Mouse (Mus musculus) layer of hippocampus, adult 11-12 months (tissue): ENCODE results near the gene Gtf3c4.

Source experiments
- DNase-seq: peaks from one replicate; pipeline ENCODE4 v3.0.0; 2022; ENCODE audit warnings: low spot score

The Gtf3c4 gene

DNA sequence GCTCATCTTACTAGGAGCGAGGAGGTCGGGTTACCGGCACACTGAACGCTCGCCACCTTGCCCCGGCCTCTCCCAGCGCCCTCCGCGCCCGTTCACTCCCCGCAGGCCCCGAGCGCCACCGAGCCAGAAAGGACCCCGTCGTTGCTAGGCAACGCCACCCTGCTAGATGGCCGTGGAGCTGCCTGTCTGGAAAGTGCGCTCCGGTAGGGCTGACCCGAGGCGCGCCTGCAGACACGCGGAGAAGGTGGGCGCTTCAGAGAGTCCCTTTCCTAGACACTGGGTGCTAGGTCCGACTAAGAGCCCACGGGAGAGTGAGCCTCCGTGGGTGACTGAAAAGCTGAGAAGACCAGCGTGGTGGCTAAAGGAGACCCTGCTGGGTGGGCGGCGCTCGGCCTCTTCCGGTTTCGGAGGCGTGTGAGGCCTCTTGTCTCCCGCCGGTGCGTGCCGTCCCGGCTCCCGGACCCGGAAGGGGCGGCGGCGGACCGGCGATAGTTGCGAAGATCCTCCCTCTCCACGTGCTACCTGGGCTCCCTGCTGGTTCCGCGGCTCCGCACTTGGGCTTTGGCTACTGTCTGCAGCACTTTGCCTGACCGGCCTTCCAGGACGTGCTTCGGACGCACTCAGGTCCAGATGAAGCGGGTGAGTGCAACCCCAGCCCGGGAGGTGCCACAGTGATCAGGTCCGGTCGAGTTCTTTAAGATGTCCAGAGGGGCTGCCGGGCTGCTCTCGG is at the start of gene Gtf3c4, which contains the start of gene Ddx31:
Gene Gtf3c4 (minus strand): TSS at position 139 of the 730 bp plus-strand sequence.
Gene Ddx31 (plus strand): TSS at position 185 of the 730 bp plus-strand sequence.
- DNase-seq = peak; percentile 95

DNA sequence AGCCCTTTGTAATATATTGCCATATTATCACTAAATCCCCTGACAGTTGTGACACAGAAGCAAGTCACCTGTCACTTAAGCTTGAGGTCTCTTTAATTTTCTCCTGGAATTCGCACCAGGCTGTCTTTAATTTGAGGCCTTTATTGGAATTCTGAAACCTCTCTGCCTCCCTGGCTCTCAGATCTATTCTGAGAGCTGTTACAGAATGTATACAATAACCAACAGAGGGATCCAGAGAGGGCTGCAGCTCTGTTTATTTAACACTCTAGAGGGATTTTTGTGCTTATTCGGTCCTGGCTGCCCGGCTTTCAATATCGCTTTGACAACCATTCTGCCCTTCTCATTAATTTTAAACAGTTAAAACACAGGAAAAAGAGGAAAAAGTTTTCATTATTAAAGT is 44.8 kb upstream of the Gtf3c4 start:
- no peak for DNase-seq

DNA sequence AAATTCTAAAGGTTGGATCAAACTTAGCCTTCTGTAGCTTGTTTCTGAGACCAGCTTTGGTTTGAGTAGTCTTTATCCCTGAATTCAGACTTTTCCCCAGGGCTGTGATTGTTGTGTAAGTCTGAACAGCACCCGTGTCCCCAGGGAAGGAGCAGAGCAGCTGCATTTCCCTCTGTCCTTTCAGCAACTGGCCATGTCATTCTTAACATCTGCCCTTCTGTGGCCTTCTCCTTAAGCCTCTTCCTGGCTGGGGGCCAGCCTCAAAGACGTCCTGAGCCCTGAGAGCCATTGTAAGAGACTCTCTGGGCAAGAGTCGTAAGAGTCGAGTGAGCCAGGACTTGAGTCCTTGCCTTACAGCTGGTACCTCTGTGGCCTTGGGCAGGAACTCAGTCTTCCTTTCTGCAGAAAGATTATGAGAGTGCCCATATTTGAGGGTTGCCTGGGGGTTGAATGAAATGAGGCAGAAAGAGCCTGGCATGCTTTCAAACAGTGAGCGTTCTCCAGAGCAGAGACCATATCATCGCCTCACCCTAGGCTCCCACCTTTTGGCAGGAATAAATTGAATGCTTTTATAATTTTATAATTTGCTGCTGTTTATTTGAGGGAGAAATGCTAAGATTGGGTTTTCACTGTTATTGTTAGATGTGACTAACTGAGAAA is 42.8 kb upstream of the Gtf3c4 start:
- no peak for DNase-seq

DNA sequence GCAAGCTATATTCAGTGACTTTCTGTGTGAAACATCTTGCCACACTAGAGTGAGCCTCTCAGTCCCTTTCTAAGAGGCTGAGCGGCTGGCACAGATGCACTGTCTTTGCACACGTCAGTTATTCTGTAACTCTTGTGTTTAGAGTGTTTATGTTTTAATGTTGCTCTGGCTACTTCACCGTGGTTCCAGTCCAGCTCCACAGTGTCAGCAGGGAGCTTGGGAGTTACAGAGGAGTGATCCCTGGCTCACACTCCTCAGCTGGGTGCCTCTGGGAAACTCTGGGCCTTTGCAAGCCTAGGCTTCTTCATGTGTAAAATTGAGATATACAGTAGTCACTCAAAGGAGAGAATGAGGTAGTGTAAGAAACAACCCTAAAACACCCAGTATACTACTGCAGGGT is 41.9 kb upstream of the Gtf3c4 start:
- DNase-seq = no peak

DNA sequence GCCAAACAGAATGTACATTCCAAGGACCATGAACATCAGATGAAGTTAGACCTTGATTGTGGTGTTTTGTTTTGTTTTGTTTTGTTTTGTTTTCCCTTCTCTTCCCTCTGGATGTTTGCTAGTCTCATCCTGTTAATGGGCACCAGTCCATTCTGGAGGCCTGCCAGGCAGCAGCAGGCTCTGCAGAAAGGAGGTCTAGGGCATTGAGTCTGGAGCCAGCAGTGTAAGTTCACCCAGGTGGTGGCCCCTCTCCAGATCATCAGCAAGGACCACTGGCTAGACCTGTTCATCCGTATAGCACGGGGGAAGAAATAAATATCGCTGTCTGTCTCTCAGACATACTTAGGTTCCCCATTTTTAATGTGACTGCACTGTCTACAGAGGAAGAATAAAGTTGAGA is 41.1 kb upstream of the Gtf3c4 start:
- no peak for DNase-seq

DNA sequence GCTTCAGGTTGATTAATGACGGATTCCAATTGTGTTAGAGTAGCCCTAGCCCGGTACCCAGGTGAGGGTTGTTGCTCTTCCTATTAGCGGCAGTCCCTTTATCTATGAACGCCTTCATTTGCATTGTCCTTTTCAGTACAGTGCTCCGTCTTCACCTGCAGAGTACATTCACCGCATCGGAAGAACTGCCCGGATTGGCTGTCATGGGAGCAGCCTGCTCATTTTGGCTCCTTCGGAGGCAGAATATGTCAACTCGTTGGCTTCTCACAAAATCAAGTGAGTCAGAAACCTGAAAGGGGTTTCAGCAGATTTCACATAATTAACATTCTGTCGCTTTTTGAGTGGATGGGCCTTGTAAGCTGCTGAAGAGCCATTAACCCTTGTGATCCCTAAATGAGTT is 35.4 kb upstream of the Gtf3c4 start:
- DNase-seq = no peak

DNA sequence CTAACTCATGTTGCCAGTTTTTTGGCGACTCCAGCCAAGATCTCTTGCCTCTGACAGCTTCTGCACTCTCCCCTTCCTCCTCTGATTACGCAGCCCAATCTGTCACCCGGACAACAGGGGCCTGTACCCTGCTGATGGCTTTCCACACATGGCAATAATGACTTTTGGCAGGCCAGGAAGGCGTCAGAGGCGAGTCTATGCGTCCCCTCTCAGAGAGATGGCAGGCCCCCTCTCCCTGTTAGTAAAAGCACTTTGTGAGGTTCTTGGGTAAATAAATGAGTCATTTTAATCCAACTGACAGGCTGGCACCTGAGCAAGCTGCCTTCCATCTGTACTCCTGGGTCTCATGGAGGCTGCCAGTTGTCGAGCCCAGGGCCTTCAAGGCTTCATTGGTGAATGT is 27.3 kb upstream of the Gtf3c4 start:
- DNase-seq = no peak

DNA sequence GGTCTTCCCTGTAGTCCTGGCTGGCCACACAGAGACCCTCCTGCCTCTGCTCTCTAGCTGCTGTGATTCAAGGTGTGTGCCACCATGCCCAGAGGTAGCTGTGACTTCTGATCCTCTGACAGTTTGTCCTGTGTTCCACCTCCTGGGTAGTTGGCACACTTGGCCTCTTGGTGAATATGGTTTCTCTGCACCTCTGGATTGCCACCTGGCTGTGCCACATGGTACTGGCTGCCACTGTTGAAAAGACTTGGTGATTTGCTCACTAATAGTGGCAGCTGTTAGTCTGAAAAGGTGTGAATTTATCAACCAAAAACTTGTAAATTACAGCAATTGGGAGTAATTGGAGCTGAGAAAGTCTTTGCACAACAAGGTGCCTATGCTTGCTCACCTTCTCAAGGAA is 23.7 kb upstream of the Gtf3c4 start:
- no peak for DNase-seq

DNA sequence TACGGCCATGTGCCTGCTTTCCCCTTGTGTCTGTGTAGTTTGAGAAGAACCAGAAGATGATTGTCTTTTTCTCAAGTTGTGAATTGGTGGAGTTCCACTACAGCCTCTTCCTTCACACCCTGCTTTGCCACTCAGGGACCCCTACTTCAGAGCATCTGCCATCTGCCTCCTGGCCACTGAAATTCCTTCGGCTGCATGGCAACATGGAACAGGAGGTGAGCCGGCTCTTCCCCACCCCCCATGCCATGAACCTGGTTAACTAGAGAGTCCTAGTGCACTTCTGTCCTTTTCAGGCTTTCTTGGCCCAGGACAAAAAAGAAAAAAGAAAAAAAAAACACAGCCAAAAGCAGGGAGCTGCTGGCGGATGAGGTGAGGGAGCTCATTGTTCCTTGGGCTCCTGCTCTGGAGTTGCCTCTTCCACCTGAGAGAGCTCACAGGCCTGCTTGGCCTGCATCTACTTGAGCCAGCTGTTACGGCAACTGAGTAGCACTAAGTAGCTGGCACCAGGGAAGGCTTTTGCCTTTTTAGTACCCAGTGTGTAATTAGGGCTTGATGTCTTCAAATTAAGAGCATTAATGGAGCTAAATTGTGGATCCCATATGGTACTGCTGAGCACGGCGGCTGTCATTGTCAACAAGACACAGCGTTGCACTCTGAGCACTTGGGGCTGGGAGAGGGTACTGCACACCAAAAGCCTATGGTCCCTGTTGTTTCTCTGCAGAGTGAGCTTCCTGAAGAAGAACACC is 20.7 kb upstream of the Gtf3c4 start:
- no peak for DNase-seq

DNA sequence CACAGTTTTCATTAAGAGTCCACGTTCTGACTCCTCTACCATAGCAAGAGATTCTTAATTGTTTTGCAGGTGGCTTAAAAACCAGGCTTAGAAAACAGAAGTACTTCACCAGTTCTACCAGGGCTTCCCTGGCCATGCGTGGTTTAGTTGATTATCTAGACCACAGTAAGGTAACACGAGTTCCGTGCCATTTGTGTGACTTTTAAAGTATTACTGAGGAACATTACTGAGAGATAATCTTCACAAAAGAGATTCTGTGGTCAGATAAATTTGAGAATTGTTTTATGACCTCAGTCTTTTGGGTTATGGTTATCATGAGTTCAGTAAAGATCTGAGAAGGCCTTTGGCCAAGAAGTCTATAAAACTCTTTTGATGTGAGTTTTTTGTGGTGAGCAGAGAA is 19.1 kb upstream of the Gtf3c4 start:
- DNase-seq = no peak

DNA sequence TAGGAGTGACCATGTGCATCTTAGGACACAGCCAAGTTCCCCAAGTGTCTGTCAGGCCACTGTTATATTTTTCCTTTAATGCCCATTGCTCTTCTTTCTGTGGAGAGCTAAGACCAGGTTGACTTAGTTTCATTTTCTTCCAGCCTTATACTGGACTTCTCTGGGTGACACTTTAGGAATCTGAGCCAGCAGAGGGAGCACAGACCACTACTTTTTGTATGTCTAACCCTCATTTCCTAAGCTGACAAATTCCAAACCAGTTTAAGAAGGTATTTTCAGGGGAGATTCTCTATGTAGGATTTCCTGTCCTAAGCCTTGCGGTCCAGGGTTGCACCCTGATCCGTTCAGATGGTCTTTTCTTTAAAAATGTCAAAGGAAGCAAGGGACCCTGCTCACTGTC is 15.6 kb upstream of the Gtf3c4 start:
- no peak for DNase-seq

DNA sequence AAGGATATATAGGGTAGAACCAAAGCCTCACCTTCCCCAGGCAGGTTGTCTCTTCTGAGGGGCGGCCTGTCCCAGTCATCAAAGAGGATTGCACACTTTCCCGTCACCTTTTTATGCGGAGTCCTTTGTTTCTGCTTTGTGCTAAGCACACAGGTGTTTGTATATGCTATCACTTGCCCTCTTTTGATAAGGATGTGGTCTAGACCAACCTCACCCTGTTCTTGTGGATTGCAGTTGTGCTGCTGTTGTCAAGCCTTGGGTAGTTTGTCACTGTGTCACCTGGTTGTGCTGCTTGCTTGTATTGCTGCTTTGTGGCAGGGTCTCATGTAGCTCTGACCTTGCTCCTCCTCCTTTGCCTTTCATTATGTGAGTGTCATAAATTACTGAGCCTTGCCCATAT is 12.4 kb upstream of the Gtf3c4 start:
- no peak for DNase-seq

DNA sequence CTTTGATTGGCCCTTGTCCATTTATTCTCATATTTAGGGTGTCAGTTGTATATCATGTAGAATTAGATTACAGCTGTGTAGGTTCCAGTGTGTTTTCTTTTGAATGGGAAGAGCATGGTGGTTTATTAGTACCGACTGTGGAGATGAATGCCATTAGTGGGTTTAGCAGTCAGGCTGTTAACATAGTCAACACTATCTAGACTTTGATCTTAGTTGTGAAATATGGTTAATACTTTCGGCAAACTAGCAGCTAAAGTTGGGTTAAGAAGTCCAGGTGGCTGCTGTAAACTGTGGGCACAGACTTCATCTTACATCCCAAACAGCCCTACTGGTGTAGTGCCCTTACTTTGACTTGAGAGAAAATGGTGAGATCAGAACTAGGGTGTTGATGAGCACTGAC is 8.7 kb upstream of the Gtf3c4 start:
- no peak for DNase-seq

DNA sequence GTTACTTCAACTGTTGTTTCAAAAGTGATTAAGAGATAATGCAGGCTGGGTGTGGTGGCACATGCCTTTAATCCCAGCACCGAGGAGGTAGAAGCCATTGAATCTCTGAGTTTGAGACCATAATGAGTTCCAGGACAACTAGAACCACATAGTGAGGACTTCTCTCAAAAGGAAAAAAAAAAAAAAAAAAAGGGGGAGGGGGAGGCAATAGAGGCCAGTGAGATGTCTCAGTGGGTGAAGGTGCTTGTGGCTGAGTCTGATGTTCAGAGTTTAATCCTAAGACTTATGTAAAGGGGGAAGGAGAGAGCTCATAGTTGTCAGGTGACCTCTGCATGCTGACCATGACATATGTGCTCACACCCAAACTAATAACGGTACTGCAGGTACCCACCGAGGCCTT is 1.9 kb upstream of the Gtf3c4 start:
- no peak for DNase-seq

DNA sequence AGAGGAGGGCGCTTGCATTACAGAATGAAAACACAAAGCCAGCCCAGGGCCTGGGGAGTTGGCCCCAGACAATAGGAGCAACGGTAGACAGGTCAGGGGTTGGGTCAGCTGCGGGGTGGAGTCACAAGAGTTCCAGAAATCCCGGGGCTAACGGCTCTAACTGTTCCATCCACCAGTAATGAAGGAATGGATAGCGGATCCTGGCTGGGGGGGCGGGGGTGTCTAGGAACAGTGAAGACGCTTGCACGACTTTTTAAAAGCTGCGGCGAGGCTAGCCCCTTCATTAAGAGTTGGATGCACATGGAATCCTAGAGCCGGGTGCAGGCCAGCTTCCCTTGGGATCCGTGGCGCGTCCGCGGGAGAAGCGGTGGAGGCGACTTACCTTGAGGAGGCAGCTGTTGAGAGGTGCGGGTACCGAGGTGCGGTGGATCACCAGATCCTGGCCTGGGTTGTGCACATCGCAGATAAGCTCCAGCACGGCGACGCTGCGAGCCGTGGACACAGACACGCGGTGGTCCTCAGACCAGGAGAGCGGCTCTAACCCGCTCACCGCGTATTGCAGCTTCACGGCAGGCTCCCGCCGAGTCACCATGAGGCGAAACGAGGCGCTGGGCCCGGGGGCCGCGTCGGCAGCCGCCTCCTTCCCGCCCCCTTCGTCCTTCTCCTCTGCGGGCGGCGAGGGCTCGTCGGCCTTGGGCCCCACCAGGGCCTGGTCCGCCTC is 499 bp downstream of the Gtf3c4 start:
- peak; percentile 24 for DNase-seq

DNA sequence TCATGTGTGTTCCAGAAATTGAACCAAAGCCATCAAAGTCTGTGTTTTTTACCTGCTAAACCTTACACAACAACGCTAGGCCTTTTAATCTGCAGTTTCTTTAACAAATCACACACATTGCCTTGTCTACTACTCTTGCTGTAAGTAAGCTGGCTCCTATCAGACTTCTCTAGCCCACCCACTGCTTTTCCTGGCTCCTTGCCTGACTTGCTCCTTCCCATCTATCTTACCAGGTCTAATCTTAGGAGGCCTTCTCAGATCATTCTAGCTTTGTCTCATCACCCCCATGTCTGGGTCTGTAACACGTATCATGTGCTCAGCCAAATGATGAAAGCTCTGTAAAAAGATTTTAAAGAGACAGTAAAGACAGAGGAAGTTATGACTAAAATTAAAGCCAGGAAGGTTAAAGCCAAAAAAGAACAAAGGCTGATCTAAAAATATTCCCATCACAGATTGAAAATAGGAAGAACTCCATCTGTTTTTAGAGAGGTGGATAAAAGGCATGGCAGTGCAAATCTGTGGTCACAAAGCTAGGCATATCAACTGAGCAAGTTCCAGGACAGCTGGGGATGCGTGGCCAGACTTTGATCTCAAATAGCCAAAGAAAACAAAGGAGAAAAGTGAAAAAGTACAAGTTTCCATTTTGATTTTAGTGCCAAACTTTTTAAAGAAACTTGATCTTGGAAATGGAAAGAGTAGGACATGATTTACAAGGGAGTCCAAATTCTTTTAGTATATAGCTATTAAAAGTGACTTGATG is 3.8 kb downstream of the Gtf3c4 start:
- DNase-seq = peak; percentile 47

DNA sequence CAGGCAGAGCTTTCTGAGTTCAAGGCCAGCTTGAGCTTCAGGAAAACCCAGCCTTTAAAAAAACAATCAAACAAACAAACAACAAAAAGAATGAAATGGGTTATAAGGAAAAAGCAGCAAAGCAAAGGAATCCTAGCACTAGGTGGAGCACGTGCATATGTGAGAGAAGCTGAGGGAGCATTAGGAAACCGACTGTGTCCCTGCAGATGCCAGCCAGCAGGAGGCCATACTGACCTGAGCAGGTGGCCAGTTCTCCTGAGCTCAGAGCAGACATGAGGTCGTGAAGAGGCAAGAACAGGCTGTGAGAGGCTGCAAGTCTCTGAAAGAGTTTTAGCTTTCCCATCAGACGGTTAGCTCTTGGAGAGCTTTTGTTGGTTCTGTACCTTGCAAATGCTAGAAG is 10.9 kb downstream of the Gtf3c4 start:
- DNase-seq = no peak

DNA sequence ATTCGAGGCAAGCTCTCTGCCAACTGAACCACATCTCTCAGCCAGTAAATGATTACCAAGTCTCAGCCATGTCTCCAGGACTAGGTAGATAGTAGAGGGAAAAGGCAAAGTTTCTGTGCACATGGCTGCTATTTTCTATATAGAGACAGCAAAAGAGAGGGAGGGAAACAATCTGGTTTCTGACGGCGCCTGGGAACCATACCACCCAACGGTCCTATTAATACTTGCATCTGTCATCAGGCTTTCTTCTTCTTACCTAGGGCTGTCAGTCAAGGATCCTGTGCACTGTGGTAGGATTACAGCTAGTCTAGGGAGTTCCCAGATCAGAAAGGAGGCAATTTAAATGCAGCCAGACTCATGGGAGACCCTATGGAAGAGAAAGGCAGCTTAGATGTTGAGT is 21.3 kb downstream of the Gtf3c4 start:
- DNase-seq = peak; percentile 37

DNA sequence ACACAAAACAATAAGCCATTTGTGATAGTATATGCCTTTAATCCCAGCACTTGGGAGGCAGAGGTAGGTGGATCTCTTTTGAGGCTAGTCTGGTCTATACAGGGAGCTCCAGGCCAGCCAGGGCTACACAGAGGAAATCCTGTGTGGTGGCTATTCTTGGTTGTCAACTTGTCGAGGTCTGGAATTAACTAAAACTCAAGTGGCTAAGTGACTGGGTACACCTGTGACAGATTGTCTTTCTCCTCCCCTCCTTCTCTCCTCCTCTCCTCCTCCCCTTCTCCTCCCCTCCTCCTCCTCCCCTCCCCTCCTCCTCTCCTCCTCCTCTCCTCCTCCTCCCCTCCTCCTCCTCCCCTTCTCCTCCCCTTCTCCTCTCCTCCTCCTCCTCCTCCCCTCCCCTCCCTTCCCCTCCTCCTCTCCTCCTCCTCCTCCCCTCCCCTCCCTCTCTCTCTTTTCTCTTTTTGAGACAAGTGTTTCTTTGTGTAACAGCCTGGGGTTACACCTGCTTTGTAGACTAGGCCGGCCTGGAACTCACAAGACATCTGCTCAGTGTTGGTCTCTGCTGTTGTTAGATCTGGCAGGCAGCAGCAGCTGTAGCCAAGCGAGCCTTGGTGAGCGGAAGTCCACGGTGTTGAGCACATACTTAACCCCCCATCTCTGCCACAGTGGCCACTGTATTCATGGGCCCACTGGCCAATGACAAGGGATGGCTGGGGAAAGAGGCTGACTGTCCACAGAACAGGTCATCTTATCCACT is 29.7 kb downstream of the Gtf3c4 start:
- DNase-seq = no peak

DNA sequence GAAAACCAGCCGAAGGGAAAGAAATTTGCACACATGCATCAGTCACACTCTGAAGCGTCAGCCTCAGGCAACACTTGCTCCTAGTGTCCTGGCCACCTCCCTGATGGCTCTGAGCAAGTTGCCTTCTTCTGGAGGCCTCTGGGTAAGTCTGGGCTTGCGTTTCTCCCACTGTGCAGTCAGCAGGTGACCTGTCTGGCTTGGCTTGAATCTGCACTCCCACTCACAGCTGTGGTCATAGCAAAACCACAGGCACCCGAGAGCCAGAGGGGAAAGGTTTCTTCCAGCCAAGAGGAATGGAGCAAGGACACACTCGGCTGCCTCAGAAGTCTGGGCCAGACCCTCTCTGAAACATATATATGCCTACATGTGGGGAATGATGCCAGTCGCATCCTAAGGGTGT is 31.3 kb downstream of the Gtf3c4 start:
- no peak for DNase-seq

DNA sequence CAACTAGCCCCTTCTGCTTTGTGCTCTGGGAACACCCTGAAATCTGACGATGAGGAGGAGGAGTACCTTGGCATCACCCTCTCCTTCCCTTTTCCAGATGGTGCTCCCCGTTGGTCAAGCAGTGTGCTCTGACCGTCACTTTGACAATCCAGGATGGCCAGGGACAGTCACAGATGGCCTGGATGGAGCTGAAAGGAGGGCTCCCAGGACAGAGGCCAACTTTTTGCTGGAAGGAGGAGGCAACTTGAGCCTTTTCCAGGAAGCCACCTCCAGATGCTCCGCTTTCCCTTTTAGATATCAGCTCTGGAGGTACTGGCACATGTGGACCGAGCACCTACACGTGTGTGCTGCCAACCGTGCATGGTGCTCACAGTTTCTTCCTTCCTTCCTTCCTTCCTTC is 36.8 kb downstream of the Gtf3c4 start:
- DNase-seq = no peak
